9 mouse cellular contexts compared by ENCODE assay signal in the genomic region with DNA sequence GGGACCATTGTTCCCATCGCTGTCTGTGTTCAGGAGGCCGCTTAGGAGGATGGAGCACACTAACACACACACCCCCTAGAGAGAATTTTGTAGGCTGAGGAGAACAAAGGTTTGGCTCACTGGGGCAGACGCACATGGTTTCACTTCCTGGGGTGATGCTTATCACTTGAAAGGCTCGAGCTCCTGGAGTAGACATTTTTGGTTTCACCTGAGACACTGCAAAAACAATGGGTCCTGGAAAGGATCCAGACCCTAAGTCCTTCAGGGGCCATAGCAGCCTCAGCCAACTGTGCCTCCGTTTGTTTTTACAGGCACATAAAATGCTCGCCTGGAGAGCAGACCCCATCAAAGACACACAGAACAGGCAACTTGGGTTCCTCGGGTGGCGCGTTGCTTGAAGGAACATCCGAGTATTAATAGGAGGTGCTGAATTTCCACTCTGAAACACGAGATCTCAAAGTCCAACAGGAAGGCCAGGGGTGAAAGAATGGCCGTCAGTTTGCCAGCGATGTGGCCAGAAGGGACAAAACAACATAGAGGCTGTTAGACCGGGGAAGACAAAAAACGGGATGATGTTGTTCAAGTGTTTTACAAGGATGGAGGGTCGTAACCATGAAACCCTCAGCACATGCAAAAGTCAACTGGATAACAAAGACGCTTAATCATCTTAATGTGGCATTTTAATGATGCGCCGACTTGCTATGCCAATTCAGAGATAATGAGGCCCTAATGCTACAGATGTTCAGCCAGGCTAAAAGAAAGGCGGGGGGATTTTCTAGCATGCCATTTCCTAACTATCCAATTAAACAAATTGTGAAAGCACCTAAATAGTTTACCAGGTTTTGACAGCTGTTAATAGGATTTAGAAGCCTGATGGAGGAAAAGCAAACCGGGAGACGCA. TPM values are rescaled to one million over a fixed set of nuclear protein-coding genes. Genes with fewer than 3 reads are reported as not detected.
DNase-seq lines count a peak whose midpoint lies in the region; ATAC-seq and TF ChIP-seq lines count a peak whose summit lies in the region.
"Had no signal": no experiment of that assay in that cellular context is flagged by ENCODE, and none has a peak within 500 bp of the region (broad histone marks: within the 10 kb centered on the region; RNA-seq: fewer than 3 reads in every experiment).

No protein-coding gene starts in this region.

- H3K27me3 ChIP-seq in midbrain, embryonic 14.5 days (ENCODE audit: control insufficient read depth, insufficient read depth, low read length), result no peaks in the 10 kb centered on the region
- no peaks in the 10 kb centered on the region for H3K27me3 ChIP-seq in midbrain, embryonic 15.5 days (replicated peaks)
- no peaks in the 10 kb centered on the region for H3K27me3 ChIP-seq in stomach, postnatal 0 days (ENCODE audit: control insufficient read depth, insufficient read depth, low read length)

- no peaks in the 10 kb centered on the region for H3K9me3 ChIP-seq in midbrain, embryonic 14.5 days (ENCODE audit: control insufficient read depth, low read length)
- no peaks in the 10 kb centered on the region for H3K9me3 ChIP-seq in midbrain, embryonic 15.5 days
- no peaks in the 10 kb centered on the region for H3K9me3 ChIP-seq in stomach, postnatal 0 days (ENCODE audit: control insufficient read depth, low read length)

- WGBS in midbrain, embryonic 14.5 days, result 58% methylated on average over 22 of the region's 22 CpGs
- WGBS in midbrain, embryonic 15.5 days, result 44% methylated on average over 22 of the region's 22 CpGs
- WGBS in stomach, postnatal 0 days, result 55% methylated on average over 22 of the region's 22 CpGs

- H3K4me2 ChIP-seq in midbrain, embryonic 14.5 days (ENCODE audit: low read length), result no peak overlapping the region
- no peak overlapping the region for H3K4me2 ChIP-seq in midbrain, embryonic 15.5 days
- no peak overlapping the region for H3K4me2 ChIP-seq in stomach, postnatal 0 days (replicated peaks; ENCODE audit: low read depth)

- TF ChIP-seq CTCF in stomach, postnatal 0 days (IDR thresholded peaks at IDR 0.05; ENCODE audit: low read depth), result no peak

- peak; percentile 14 for DNase-seq in midbrain, embryonic 14.5 days
- DNase-seq in embryo, embryonic 11.5 days (ENCODE audit: low read depth, low spot score), result peak; percentile 37
- peak; percentile 10 for DNase-seq in kidney, postnatal 10 days
- peak; percentile 76 for DNase-seq in thymus, postnatal 14 days
- DNase-seq in stomach, postnatal 0 days (ENCODE audit: low spot score), result no peak
- DNase-seq in adrenal gland, postnatal 10 days, result no peak
- no peak for DNase-seq in liver

- H3K4me3 ChIP-seq in midbrain, embryonic 14.5 days (replicated peaks; ENCODE audit: low read depth, low read length), result no peak overlapping the region
- no peak overlapping the region for H3K4me3 ChIP-seq in midbrain, embryonic 15.5 days
- no peak overlapping the region for H3K4me3 ChIP-seq in stomach, postnatal 0 days (ENCODE audit: low read depth, low read length)

- ATAC-seq in midbrain, embryonic 14.5 days (ENCODE audit: low FRiP score, low TSS enrichment), result no peak
- no peak for ATAC-seq in midbrain, embryonic 15.5 days (replicated peaks)
- no peak for ATAC-seq in stomach, postnatal 0 days (ENCODE audit: low FRiP score, low TSS enrichment)

- no peaks in the 10 kb centered on the region for H3K4me1 ChIP-seq in midbrain, embryonic 14.5 days (ENCODE audit: control insufficient read depth, insufficient read depth, low read length)
- 0 out of 2 replicates have a peak, but pooled peaks cover 6% of the 10 kb centered on the region for H3K4me1 ChIP-seq in midbrain, embryonic 15.5 days
- H3K4me1 ChIP-seq in stomach, postnatal 0 days (replicated peaks; ENCODE audit: control insufficient read depth, insufficient read depth), result no peaks in the 10 kb centered on the region

- H3K36me3 ChIP-seq in midbrain, embryonic 14.5 days (ENCODE audit: control insufficient read depth, insufficient read depth, low read length), result no peaks in the 10 kb centered on the region
- no peaks in the 10 kb centered on the region for H3K36me3 ChIP-seq in midbrain, embryonic 15.5 days (replicated peaks)
- no peaks in the 10 kb centered on the region for H3K36me3 ChIP-seq in stomach, postnatal 0 days (ENCODE audit: control insufficient read depth, insufficient read depth, low read length)

- TF ChIP-seq EP300 in stomach, postnatal 0 days (optimal IDR thresholded peaks at IDR 0.05), result no peak

- no peak overlapping the region for H3K27ac ChIP-seq in midbrain, embryonic 14.5 days (replicated peaks; ENCODE audit: low read depth, low read length)
- H3K27ac ChIP-seq in midbrain, embryonic 15.5 days, result no peak overlapping the region
- H3K27ac ChIP-seq in stomach, postnatal 0 days (replicated peaks), result no peak overlapping the region

- no peak overlapping the region for H3K9ac ChIP-seq in midbrain, embryonic 14.5 days (replicated peaks; ENCODE audit: low read length)
- no peak overlapping the region for H3K9ac ChIP-seq in midbrain, embryonic 15.5 days
- no peak overlapping the region for H3K9ac ChIP-seq in stomach, postnatal 0 days (ENCODE audit: low read length)

RNA-seq across cellular contexts. Expression of gene Ikzf3, which starts 48.2 kb away (rescaled TPM):
- 0.05 TPM in 1 of 2 replicates, not detected in the other for polyA plus RNA-seq in midbrain, embryonic 14.5 days (2014; fragmentation: Nextera tagmentation; extraction: Ambion mirVana)
- polyA plus RNA-seq in midbrain, embryonic 15.5 days (2015; fragmentation: Nextera tagmentation; extraction: Ambion mirVana), result 0.04 TPM in 1 of 2 replicates, not detected in the other
- 0.15 and 0.19 TPM in 2 replicates for polyA plus RNA-seq in stomach, postnatal 0 days (2015; fragmentation: Nextera tagmentation; extraction: Ambion mirVana)
- total RNA-seq in adrenal gland, postnatal 10 days (2021), result 1 to 10 TPM; 3.2 to 4.5 TPM

RNA-seq across cellular contexts. Expression of gene Grb7, which starts 51.4 kb away (rescaled TPM):
- 0.58 and 0.67 TPM in 2 replicates for polyA plus RNA-seq in midbrain, embryonic 14.5 days (2014; fragmentation: Nextera tagmentation; extraction: Ambion mirVana)
- polyA plus RNA-seq in midbrain, embryonic 15.5 days (2015; fragmentation: Nextera tagmentation; extraction: Ambion mirVana), result 0.80 and 1.1 TPM in 2 replicates
- polyA plus RNA-seq in stomach, postnatal 0 days (2015; fragmentation: Nextera tagmentation; extraction: Ambion mirVana), result 23.0 and 23.8 TPM in 2 replicates
- total RNA-seq in adrenal gland, postnatal 10 days (2021), result 10 to 100 TPM in 1 of 2 experiments, 1 to 10 TPM in 1; 6.9 to 11.1 TPM

RNA-seq across cellular contexts. Expression of gene Zpbp2, which starts 53.3 kb away (rescaled TPM):
- not detected in 2 replicates for polyA plus RNA-seq in midbrain, embryonic 14.5 days (2014; fragmentation: Nextera tagmentation; extraction: Ambion mirVana)
- 0.14 TPM in 1 of 2 replicates, not detected in the other for polyA plus RNA-seq in midbrain, embryonic 15.5 days (2015; fragmentation: Nextera tagmentation; extraction: Ambion mirVana)
- 0.10 and 0.16 TPM in 2 replicates for polyA plus RNA-seq in stomach, postnatal 0 days (2015; fragmentation: Nextera tagmentation; extraction: Ambion mirVana)
- under 1 TPM in 1 of 2 experiments, not detected in 1; 0.48 TPM for total RNA-seq in adrenal gland, postnatal 10 days (2021)
- polyA plus RNA-seq: liver, adult 2 months had no signal

RNA-seq across cellular contexts. Expression of gene Mien1, which starts 58.8 kb away (rescaled TPM):
- 225 and 280 TPM in 2 replicates for polyA plus RNA-seq in midbrain, embryonic 14.5 days (2014; fragmentation: Nextera tagmentation; extraction: Ambion mirVana)
- polyA plus RNA-seq in midbrain, embryonic 15.5 days (2015; fragmentation: Nextera tagmentation; extraction: Ambion mirVana), result 233 and 238 TPM in 2 replicates
- polyA plus RNA-seq in stomach, postnatal 0 days (2015; fragmentation: Nextera tagmentation; extraction: Ambion mirVana), result 133 and 142 TPM in 2 replicates
- 10 to 100 TPM; 58.0 to 62.5 TPM for total RNA-seq in adrenal gland, postnatal 10 days (2021)

Comparison
In these comparisons a context has a peak if more than half of its experiments do, and no peak if none do; other contexts are left out.
1. DNase-seq: peak in midbrain, embryonic 14.5 days (single experiment), embryo, embryonic 11.5 days (single experiment), kidney, postnatal 10 days (single experiment) and thymus, postnatal 14 days (single experiment); none in stomach, postnatal 0 days (single experiment), adrenal gland, postnatal 10 days (single experiment) and liver (single experiment).
2. RNA of gene Grb7, which starts 51.4 kb away (polyA plus RNA-seq): 23.0 to 23.8 TPM in stomach, postnatal 0 days; 0.80 to 1.1 TPM in midbrain, embryonic 15.5 days and 0.58 to 0.67 TPM in midbrain, embryonic 14.5 days; every median in the first group is over 10 times any median in the second.